Mouse (Mus musculus) erythroblast, embryonic 14.5 days (primary cell): ENCODE measurements around the gene Npr3.

Experiments used
- GATA1 ChIP-seq: IDR thresholded peaks from 2 replicates; pipeline ENCODE4 v1.6.1; 2012; ENCODE audit warnings: low read length, inconsistent platforms, mixed read lengths
- TAL1 ChIP-seq: IDR thresholded peaks from 3 replicates; pipeline ENCODE4 v1.6.1; 2012; ENCODE audit warnings: low read length, inconsistent platforms, mixed read lengths

GRCm38 (mm10) chr15:11866918-11867317 lies 40.2 kb downstream of the Npr3 start:
- no peak for TF ChIP-seq TAL1
- TF ChIP-seq GATA1 = no peak
